Mouse (Mus musculus) gonadal fat pad, adult 2 months (tissue): ENCODE data around the gene Gm8122. TPM values are rescaled to one million over a fixed set of nuclear protein-coding genes. Genes with fewer than 3 reads are reported as not detected.
"Not testable (repeated sequence)": the region's sequence is repeated elsewhere in the genome, so short reads cannot be mapped to it uniquely, and the experiment has no call there.

Experiments used
- DNase-seq: peaks from one replicate; pipeline ENCODE4 v3.0.0-alpha.2; 2012; ENCODE audit warnings: low read depth
- polyA plus RNA-seq: library from polyadenylated mRNA; depleted of rRNA; stranded (reverse); fragments of >200 nt; gene quantifications from 2 replicates; pipeline ENCODE4 v1.2.3, GENCODE M21; 2012; rRNA removed

The Gm8122 gene
- not detected in 2 replicates for polyA plus RNA-seq

DNA sequence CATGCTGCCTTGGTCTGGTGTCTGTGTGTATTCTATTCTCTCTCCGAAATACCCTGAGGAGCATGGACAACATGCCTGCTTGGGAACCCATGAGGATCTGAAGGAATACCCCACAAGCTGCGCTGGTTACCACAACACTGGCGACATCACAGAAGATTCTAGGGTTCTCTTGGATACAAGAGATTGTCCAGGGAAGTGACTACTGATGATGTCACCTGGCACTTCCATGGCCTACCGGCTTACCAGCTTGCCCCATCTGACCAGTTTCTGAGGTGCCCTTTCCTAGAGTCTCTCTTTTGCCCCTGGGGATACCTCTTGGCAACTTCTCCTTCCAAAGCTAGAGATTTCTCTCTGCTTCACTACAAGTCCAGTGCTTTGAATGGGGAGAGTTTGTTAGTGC, at the start of gene Gm8122:
Gene Gm8122, minus strand, starts transcription at position 101 of the 400 bp plus-strand sequence.
- DNase-seq = not testable (repeated sequence)

DNA sequence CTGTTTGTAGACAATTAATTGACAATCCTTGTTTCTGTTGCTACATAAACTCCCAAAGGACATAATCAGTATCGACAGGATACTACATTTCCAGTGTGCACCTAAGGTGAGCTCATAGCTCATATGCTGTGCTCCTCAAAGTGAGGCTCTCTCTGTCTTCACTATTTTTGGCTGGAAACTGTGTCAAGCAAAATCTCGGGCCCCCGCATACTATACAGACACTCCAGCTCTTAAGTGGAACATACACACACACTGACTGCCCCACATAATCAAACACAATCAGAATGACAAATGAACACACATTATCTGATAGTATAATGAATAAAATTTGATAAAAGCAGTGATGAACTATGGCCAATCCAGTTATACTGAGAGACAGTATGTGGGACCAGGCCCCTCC, 43.6 kb upstream of the Gm8122 start:
- not testable (repeated sequence) for DNase-seq

DNA sequence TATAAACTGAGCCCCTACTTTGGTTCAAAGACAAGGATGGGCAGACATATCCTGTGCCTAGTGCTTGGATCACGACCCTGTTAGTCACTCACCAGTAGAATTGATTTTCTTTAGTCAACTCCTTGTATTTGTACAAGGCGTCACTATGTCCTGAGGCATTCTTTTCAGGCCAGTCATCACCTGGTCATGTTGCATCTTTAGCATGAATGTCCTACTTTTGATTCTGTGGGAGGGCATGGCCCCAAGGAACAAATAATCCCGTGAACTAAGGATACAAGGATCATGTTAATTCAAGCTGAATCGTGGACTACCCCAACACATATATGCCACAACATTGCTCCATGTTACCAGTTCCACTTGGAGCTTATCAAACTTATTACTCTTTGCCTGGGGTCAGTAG, 43.0 kb upstream of the Gm8122 start:
- not testable (repeated sequence) for DNase-seq

DNA sequence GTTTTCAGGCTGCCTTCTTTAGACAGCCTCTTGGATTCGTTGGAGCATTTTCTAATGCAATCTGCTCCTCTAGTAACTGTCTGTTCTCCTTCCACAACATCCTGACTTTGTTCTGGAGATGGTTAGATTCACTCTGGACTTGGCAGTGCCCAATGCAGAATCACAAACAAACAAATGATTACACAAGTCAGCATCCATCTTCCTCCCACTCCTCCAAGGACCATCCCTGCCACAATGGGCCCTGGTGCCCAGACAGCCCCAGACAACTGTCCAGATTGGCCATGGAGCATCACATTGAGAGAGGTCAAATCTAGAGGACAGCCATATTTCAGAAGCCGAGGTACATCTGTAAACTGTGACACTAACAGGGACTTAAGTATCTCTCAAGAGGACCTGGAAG, 42.4 kb upstream of the Gm8122 start:
- DNase-seq = not testable (repeated sequence)

DNA sequence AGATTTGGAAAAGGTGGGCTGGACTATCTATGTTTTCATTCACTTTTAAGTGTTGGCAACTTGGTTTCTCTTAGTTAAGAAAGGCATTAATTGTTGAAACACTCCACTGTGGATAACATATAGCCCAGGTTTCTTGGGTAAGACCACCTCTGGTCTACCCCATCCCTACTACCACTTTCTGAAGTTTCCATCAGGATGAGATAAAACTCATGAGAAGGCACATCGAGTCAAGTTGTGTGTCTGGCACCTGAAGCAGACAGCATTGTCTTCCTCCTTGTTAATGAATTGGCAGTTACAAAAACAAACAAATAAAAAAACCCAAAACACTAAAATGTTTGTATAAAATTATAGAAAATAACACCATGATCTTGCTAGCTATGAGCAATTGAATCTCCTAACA, 40.6 kb upstream of the Gm8122 start:
- DNase-seq = not testable (repeated sequence)

DNA sequence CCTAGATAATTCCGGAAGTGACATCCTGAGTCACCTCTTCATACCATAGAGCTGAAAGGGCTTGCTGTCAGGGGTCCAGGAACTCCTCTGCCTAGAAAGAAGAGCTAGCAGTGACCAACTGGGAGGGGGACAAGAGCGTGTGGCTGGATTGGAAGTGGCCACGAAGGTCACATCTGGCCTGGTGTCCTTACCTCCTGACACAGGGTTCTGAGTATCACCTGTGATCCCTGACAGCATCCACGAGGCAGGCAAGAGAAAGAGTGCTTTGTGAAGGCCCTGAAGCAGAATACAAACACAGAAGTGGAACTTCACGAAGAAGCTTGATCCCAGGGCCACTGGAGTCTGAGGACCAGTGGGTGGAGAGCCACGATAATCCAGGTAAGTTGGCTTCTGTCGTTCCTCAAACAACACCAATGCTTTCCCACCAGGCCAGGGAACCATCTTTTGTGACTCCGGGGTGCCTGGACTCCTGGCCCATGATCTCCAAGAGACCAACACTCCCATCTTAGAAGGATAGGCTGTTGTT, 39.9 kb upstream of the Gm8122 start, which contains the start of gene Gm9732:
Gene Gm9732, plus strand, starts transcription at position 51 of the 526 bp plus-strand sequence.
- not testable (repeated sequence) for DNase-seq

DNA sequence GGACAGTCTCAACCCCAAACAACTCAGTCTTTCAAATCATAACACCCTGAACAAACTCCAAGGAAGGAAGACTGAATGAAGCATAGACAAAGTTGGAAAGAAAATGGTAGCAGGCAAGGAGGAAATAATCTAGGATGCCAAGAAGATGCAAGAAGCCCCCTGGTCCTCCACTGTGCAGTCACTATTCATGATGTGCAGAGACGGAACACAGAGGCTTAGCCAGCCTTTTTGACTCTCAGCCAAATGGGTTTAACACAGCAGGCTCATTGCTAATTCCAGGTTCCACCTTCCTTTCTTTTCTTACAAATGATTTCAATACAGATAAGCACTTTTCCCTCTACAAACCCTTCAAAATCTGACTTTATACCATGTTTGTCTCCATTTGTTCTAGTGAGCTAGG, 38.1 kb upstream of the Gm8122 start:
- not testable (repeated sequence) for DNase-seq

DNA sequence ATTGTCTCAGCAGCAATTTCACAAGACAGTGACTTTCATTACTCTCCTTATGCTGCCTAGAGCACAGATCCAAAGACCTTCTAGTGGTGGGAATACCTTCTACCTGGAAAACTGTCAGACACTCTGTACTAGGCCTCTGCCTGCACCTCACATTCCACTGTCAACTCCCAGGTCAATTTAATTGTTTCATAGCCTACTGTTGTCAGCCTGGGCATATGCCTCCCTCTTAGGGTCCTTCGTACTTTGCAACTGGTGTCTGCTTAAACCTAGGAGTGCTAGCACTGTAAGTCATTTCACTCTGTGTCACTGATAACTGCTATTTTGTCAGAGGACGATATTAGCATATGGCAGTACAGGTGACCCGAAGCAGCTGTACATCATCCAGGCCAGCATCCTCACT, 34.1 kb upstream of the Gm8122 start:
- DNase-seq = not testable (repeated sequence)

DNA sequence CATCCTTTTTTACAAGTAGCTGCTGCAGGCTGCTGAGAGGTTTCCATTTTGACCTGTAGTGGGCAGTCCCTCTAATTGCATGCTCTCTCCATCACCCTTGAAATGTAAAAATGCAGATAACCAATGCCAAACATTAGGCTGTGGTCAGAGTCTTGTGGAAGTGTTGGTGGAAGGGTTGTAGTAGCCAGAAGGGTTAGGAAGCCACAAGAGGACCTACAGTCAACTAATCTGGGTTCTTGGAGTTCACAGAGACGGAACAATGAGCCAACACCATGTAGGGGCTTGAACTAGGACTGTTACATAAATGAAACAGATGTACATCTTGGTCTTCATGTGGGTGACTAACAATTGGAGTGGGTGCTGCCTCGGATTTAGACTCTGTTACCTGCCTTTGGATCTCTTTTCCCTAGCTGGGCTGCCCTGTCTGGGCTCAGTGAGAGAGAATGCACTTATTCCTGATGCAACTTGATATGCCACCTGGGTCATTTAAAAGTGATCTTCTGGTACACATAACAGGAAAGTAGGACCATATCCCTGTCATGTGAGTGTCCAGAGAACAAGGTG, 33.5 kb upstream of the Gm8122 start:
- DNase-seq = not testable (repeated sequence)

DNA sequence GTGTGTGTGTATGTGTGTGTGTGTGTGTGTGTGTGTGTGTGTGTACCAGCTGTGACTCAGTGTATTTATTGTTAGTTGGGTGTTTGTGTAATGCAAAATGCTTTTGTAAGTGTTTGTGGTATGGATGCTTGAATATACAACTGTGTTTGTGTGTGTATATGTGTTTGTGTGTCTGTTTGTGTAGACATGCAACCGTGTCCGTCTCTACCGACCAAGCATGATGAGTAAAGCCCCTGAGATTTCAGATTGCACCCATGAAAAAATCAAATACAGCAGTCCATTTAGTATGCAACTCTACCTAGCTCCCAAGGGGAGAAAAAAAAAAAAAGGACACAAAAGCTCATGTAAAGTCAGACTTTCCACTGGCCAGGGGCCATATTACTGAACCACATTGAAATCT, 28.3 kb upstream of the Gm8122 start:
- DNase-seq = not testable (repeated sequence)

DNA sequence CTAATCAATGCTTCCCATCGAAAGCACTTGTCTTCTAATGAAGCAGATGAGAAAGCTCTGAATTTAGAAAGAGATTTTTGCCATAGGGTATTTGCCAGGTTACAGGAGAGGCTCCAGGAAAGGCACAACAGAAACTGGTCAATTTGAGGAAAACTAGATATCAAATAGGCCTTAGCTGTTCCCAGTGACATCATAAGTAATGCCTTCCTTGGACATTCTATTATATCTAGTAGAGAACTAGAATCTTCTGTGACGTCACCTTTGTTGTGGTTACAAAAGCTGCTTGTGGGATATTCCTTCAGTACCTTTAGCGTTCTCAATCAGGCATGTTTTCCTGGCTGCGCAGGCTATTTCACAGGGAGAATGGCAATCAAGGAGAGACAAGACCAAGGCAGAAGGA, 23.2 kb upstream of the Gm8122 start, which contains the start of gene Gm8126:
Gene Gm8126, plus strand, starts transcription at position 301 of the 400 bp plus-strand sequence.
- DNase-seq = not testable (repeated sequence)

DNA sequence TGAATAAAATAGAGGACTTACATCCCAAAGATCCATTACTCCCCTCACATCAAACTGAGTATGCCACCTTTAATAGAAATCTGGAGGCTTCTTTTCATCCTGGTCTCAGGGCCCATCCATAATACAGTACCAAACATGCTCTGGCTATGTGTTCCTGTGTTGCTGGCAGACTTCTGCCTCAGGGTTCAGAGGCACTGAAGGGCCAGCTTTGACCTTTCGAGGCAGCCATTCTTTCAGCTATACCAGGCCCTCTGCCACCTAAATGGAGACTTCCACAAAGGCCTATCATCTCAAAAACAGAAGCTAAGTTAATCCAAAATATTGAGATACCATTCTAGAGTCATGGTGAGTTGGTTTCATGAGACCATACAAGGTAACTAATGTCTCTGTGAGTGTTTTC, 21.4 kb upstream of the Gm8122 start:
- not testable (repeated sequence) for DNase-seq

DNA sequence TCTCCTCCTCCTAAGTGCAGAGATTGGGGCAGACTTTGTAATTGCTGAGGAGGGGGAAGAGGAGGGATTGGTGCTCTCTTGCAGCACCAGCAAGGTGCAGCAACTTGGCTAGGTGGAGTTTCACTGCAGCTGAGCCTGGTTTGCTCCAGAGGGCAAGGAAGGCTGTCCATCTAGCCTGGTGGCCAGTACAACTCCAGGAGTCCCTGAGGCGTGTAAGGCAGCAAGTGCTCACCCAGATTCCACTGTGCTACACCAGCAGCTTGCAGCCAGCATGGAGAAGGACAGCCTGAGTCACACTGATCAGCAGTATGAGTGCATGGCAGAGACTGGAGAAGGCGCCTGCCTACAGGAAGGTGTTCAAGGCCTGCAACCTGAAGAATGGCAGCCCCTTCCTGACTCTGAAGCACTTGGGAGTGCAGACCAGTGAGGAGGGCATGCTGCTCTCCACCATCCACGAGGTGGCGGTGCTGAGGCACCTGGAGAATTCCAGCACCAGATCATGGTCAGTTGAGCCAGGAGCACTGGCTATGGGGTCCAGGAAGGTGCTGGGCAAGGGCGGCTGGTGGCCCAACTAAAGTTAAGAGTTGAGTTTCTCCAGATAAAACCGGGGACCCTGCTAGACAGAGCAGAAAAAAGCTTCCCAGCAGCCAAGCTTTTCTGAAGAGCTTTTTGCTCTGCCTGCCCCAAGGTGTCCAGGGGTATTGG, 15.6 kb upstream of the Gm8122 start:
- DNase-seq = not testable (repeated sequence)

DNA sequence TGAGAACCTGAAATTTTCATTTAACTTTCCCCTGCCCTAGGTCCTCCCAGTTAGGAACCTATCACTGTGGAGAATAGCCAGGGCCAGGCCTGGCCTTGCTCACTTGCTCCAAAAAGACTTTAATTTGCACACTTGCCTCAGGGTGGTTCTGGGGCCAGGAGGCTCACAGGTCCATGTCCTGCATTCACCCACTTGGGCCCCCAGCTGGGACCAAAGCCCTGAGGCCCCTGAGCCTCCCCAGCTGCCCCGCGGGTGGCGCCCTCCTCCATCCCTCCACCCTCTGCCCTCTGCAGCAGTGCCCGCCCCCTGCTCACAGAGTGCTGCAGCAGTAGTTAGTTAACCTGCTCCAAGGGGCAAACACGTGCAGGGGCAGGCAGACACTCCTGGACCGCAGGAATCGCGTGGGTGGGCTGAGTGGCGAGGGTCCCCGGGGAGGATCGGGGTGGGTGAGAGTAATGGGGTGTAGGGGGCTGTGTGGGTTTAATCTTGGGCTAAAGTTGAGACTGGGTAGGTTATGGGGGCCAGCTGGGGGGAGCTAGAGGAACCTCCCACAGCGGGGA, 14.6 kb upstream of the Gm8122 start:
- DNase-seq = not testable (repeated sequence)

DNA sequence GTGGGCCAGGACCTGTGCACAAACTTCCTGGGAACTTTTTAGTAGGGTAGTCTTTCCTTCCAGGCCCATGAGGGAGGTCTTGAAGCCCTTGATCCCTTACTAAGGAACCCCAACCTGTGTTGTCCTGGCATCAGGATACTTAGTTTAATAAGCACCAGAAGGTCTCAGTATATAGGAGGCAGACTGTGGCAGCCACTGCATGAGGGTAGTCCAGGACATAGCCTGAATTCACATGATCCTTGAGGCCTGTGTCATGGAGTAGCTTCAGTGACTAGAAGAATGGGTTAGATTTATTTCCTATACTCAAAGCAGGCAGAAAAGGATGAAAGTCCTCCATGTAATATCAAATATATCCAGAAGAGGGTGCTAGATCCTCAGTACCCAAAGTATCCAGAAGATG, 2.7 kb upstream of the Gm8122 start:
- not testable (repeated sequence) for DNase-seq

Other genes with a start within 250 kb of the Gm8122 start
- gene Gm8082, start 241.7 kb downstream of the Gm8122 start, polyA plus RNA-seq = not detected in 2 replicates
- gene Gm10376, start 219.7 kb downstream of the Gm8122 start, polyA plus RNA-seq = not detected in 2 replicates
- not detected in 2 replicates for gene Gm8094, start 158.7 kb downstream of the Gm8122 start, polyA plus RNA-seq
- not detected in 2 replicates for gene Gm8104, start 134.7 kb downstream of the Gm8122 start, polyA plus RNA-seq
- gene Gm7233, start 55.4 kb downstream of the Gm8122 start, polyA plus RNA-seq = not detected in 2 replicates
- 0.20 TPM in 1 of 2 replicates, not detected in the other for gene Gm8126, start 23.3 kb upstream of the Gm8122 start, polyA plus RNA-seq
- 0.14 and 0.34 TPM in 2 replicates for gene Gm9732, start 39.7 kb upstream of the Gm8122 start, polyA plus RNA-seq
- not detected in 2 replicates for gene Gm8127, start 58.5 kb upstream of the Gm8122 start, polyA plus RNA-seq
- gene 1700001F09Rik, start 112.5 kb upstream of the Gm8122 start, polyA plus RNA-seq = not detected in 2 replicates
- not detected in 2 replicates for gene Gm8138, start 181.0 kb upstream of the Gm8122 start, polyA plus RNA-seq